Mouse (Mus musculus) lung, postnatal 10 days (tissue): ENCODE results near the gene Ppm1d.
A peak's percentile ranks its signal among the peaks of the same experiment; 100 is the strongest.

Experiments
- DNase-seq: peaks from one replicate; pipeline ENCODE4 v3.0.0; 2021

The Ppm1d gene

GRCm38 (mm10) chr11:85310713-85311574, at the start of gene Ppm1d:
Ppm1d (plus strand) TSS chr11:85311244.
- DNase-seq = peak; percentile 99

- DNase-seq = no peak
These were observed 46.4 kb upstream of the Ppm1d start for GRCm38 (mm10) chr11:85264635-85265034.

GRCm38 (mm10) chr11:85267393-85267792, 43.7 kb upstream of the Ppm1d start:
- DNase-seq = no peak

- DNase-seq = peak; percentile 66
These were observed 40.4 kb upstream of the Ppm1d start for GRCm38 (mm10) chr11:85270631-85271030.

- DNase-seq = peak; percentile 19
These were observed 37.7 kb upstream of the Ppm1d start for GRCm38 (mm10) chr11:85273299-85273698.

GRCm38 (mm10) chr11:85275151-85275550, 35.9 kb upstream of the Ppm1d start:
- no peak for DNase-seq

GRCm38 (mm10) chr11:85277609-85278008, 33.4 kb upstream of the Ppm1d start:
- no peak for DNase-seq

GRCm38 (mm10) chr11:85278175-85278574, 32.9 kb upstream of the Ppm1d start:
- DNase-seq = no peak

GRCm38 (mm10) chr11:85281219-85281878, 29.7 kb upstream of the Ppm1d start:
- no peak for DNase-seq

GRCm38 (mm10) chr11:85297953-85298352, 13.1 kb upstream of the Ppm1d start:
- DNase-seq = no peak

GRCm38 (mm10) chr11:85299880-85300279, 11.2 kb upstream of the Ppm1d start:
- DNase-seq = no peak

- DNase-seq = no peak
These were observed 9.9 kb upstream of the Ppm1d start for GRCm38 (mm10) chr11:85301161-85301560.

GRCm38 (mm10) chr11:85301836-85302235, 9.2 kb upstream of the Ppm1d start:
- DNase-seq = no peak

GRCm38 (mm10) chr11:85306577-85307260, 4.3 kb upstream of the Ppm1d start:
- no peak for DNase-seq

GRCm38 (mm10) chr11:85308799-85309198, 2.2 kb upstream of the Ppm1d start:
- DNase-seq = no peak

- DNase-seq = no peak
These were observed 684 bp upstream of the Ppm1d start for GRCm38 (mm10) chr11:85310407-85310712.

- peak; percentile 61 for DNase-seq
These were observed 824 bp downstream of the Ppm1d start for GRCm38 (mm10) chr11:85311645-85312490.

- peak; percentile 88 for DNase-seq
These were observed 1.8 kb downstream of the Ppm1d start for GRCm38 (mm10) chr11:85312818-85313217.

- no peak for DNase-seq
These were observed 2.3 kb downstream of the Ppm1d start for GRCm38 (mm10) chr11:85313361-85313760.

GRCm38 (mm10) chr11:85323567-85324330, 12.7 kb downstream of the Ppm1d start:
- no peak for DNase-seq

- DNase-seq = no peak
These were observed 17.7 kb downstream of the Ppm1d start for GRCm38 (mm10) chr11:85328717-85329116.
